In genomic region chr7:30591605-30591951, GRCm38 (mm10) we compare ENCODE assay signal across 1 mouse cellular context.
TF ChIP-seq lines count a peak whose summit lies in the region.

No protein-coding gene starts in this region.

TF ChIP-seq in ES-E14, 5 proteins besides CTCF, POLR2A, EP300 and RAD21 (continued from another document):
- TF ChIP-seq ZC3H11A (IDR thresholded peaks at IDR 0.05; ENCODE audit: borderline replicate concordance, low read depth, low read length), result no peak
TF ChIP-seq in ES-E14: peak in this region for 0.
